Mouse (Mus musculus) forebrain, embryonic 15.5 days (tissue): ENCODE measurements around the gene Hist1h2ap. TPM values are rescaled to one million over a fixed set of nuclear protein-coding genes. Genes with fewer than 3 reads are reported as not detected.
"Not testable (repeated sequence)": the region's sequence is repeated elsewhere in the genome, so short reads cannot be mapped to it uniquely, and the experiment has no call there.

Source experiments
- ATAC-seq: fragments of 200-750 bp; cut with Nextera tagmentation; replicated peaks from 2 replicates; pipeline ENCODE4 v1.8.0; 2017; ENCODE audit warnings: mild to moderate bottlenecking, moderate TSS enrichment, moderate library complexity
- H3K27ac ChIP-seq: fragments of 300-500 bp; sonication (generic); replicated peaks from 2 replicates; pipeline ENCODE4 v1.5.1; 2015; ENCODE audit warnings: mild to moderate bottlenecking, inconsistent platforms
- H3K27me3 ChIP-seq: fragments of 300-500 bp; sonication (generic); 2 replicates; pipeline ENCODE4 v1.6.1; 2015; ENCODE audit warnings: inconsistent platforms
- H3K36me3 ChIP-seq: fragments of 300-500 bp; sonication (generic); 2 replicates; pipeline ENCODE4 v1.6.1; 2015; ENCODE audit warnings: mild to moderate bottlenecking, inconsistent platforms
- H3K4me1 ChIP-seq: fragments of 300-500 bp; sonication (generic); 2 replicates; pipeline ENCODE4 v1.6.1; 2015; ENCODE audit warnings: inconsistent platforms
- H3K4me2 ChIP-seq: fragments of 300-500 bp; sonication (generic); replicated peaks from 2 replicates; pipeline ENCODE4 v1.6.1; 2015; ENCODE audit warnings: mild to moderate bottlenecking, inconsistent platforms
- H3K4me3 ChIP-seq: fragments of 300-500 bp; sonication (generic); 2 replicates; pipeline ENCODE4 v1.5.1; 2015; ENCODE audit warnings: mild to moderate bottlenecking, inconsistent platforms
- H3K9ac ChIP-seq: fragments of 300-500 bp; sonication (generic); replicated peaks from 2 replicates; pipeline ENCODE4 v1.6.1; 2015; ENCODE audit warnings: mild to moderate bottlenecking, inconsistent platforms
- H3K9me3 ChIP-seq: fragments of 300-500 bp; sonication (generic); 2 replicates; pipeline ENCODE4 v1.6.1; 2016; ENCODE audit warnings: inconsistent platforms
- WGBS: fragments of 180-500 bp; shearing (Covaris S2); methylation state at CpG from one replicate; pipeline ENCODE4 v1.1.7; 2015; ENCODE audit warnings: mixed read lengths; 5-methylcytosine and 5-hydroxymethylcytosine counted together
- polyA plus RNA-seq: library from polyadenylated mRNA; unstranded; fragments of >200 nt; fragmentation: Nextera tagmentation; extraction: Ambion mirVana; gene quantifications from 2 replicates; pipeline ENCODE4 v1.2.1, GENCODE M21; 2015

Hist1h2ap gene
- polyA plus RNA-seq, 1 experiment from 2014 or later, result 1,855 TPM

DNA sequence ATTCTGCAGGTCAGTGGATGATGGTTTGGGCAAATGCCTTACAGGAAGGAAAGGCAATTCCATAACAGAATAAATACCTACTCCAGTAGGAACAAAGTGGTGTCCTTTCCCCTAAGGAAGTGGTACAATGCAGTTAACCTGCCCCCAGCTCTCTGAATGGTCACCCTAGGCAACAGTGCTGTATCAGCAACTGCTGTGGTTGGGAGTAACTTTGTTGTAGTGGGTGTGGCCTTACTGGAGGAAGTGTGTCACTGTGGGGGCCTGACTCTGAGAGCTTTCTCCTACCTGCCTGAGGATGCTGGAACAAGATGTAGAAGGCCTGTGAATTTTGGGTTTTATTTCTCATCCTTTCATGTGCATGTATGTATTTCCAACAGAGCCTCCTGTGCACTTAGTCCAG is 13.0 kb upstream of the Hist1h2ap start:
- not testable (repeated sequence) for H3K27ac ChIP-seq, ATAC-seq, H3K9ac ChIP-seq, H3K27me3 ChIP-seq, H3K4me3 ChIP-seq, H3K36me3 ChIP-seq, H3K4me1 ChIP-seq, H3K4me2 ChIP-seq, H3K9me3 ChIP-seq

DNA sequence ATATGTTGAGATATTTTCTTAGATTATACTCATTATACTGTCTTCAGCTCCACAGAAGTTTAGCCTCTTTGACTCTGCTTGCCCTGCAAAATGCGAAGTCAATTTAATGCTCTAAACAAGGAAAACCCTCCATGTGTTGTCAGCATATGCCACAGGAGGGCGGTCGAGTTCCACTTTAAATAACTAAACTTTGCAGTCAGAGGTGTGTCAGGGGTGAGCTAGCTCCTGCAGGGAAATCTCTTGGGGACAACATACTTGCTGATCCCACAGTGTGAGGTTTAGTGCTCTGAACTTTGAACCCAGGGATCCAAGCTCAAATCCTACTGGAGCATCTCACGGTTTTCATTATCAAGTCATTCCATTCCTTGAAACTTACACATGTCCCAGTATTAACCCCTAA is 7.2 kb upstream of the Hist1h2ap start:
- H3K36me3 ChIP-seq, H3K4me2 ChIP-seq, H3K4me1 ChIP-seq, H3K9me3 ChIP-seq, H3K9ac ChIP-seq, H3K27me3 ChIP-seq, H3K4me3 ChIP-seq, H3K27ac ChIP-seq: not testable (repeated sequence)
- ATAC-seq, result peak; percentile 78
- no CpG with 5 or more reads among the region's 4 CpGs for WGBS

- H3K27ac ChIP-seq, H3K9me3 ChIP-seq, H3K27me3 ChIP-seq, H3K36me3 ChIP-seq, H3K9ac ChIP-seq, H3K4me1 ChIP-seq: not testable (repeated sequence)
- ATAC-seq, result peak; percentile 87
- Histone ChIP-seq H3K4me2 (peak within 1 kb of the TSS; percentile 39), H3K4me3 (peak within 1 kb of the TSS; percentile 27)
- WGBS, result under 1% methylated on average over 30 of the region's 58 CpGs
Observed at GRCm38 (mm10) chr13:21831418-21832394, 1.6 kb downstream of the Hist1h2ap start, which contains the start of gene Hist1h4n. Hist1h4n (minus strand) TSS chr13:21832196.

- no peak overlapping the region for H3K4me2 ChIP-seq
- H3K9ac ChIP-seq, result no peak overlapping the region
- no peak for ATAC-seq
- H3K4me1 ChIP-seq, result no peaks in the 10 kb centered on the region
- WGBS, result 83% methylated on average over 10 of the region's 10 CpGs
- H3K36me3 ChIP-seq, result no peaks in the 10 kb centered on the region
- H3K9me3 ChIP-seq, result no peaks in the 10 kb centered on the region
- no peak overlapping the region for H3K27ac ChIP-seq
- no peaks in the 10 kb centered on the region for H3K27me3 ChIP-seq
- no peak overlapping the region for H3K4me3 ChIP-seq
Observed at GRCm38 (mm10) chr13:21830344-21830743, 3.0 kb downstream of the Hist1h2ap start.

- Histone ChIP-seq H3K9ac (no peak overlapping the region), H3K27ac (no peak overlapping the region), H3K9me3 (no peaks in the 10 kb centered on the region), H3K4me1 (no peaks in the 10 kb centered on the region), H3K4me2 (no peak overlapping the region), H3K4me3 (no peak overlapping the region), H3K36me3 (no peaks in the 10 kb centered on the region), H3K27me3 (no peaks in the 10 kb centered on the region)
- ATAC-seq, result no peak
- WGBS, result 80% methylated on average over 3 of the region's 3 CpGs
Observed at GRCm38 (mm10) chr13:21828511-21828910, 4.8 kb downstream of the Hist1h2ap start.

- 55% methylated on average over 7 of the region's 16 CpGs for WGBS
- H3K4me2 ChIP-seq, H3K4me1 ChIP-seq, H3K9ac ChIP-seq, H3K36me3 ChIP-seq, H3K9me3 ChIP-seq, ATAC-seq, H3K4me3 ChIP-seq, H3K27ac ChIP-seq, H3K27me3 ChIP-seq: not testable (repeated sequence)
Observed at GRCm38 (mm10) chr13:21820082-21820890, 13.0 kb downstream of the Hist1h2ap start.

- not testable (repeated sequence) for H3K9ac ChIP-seq, H3K36me3 ChIP-seq, H3K27me3 ChIP-seq, H3K4me1 ChIP-seq, H3K9me3 ChIP-seq
- WGBS, result under 1% methylated on average over 14 of the region's 14 CpGs
- peak; percentile 35 for ATAC-seq
- Histone ChIP-seq H3K27ac (0 out of 2 replicates have a peak overlapping the region, but pooled peaks have one; percentile 34), H3K4me2 (peak overlapping the region; percentile 42), H3K4me3 (peak overlapping the region; percentile 27)
Observed at GRCm38 (mm10) chr13:21812092-21812491, 21.2 kb downstream of the Hist1h2ap start.

GRCm38 (mm10) chr13:21811539-21811938 is 21.8 kb downstream of the Hist1h2ap start, which contains the start of gene Hist1h4m:
Hist1h4m (plus strand) TSS chr13:21811746.
- Histone ChIP-seq H3K4me3 (peak within 1 kb of the TSS; percentile 27), H3K27ac (0 out of 2 replicates have a peak within 1 kb of the TSS, but pooled peaks have one; percentile 34), H3K4me2 (peak within 1 kb of the TSS; percentile 42)
- H3K36me3 ChIP-seq, H3K4me1 ChIP-seq, H3K27me3 ChIP-seq, H3K9ac ChIP-seq, H3K9me3 ChIP-seq: not testable (repeated sequence)
- no CpG with 5 or more reads among the region's 24 CpGs for WGBS
- ATAC-seq, result peak; percentile 53

GRCm38 (mm10) chr13:21811074-21811473 is 22.2 kb downstream of the Hist1h2ap start:
- H3K9me3 ChIP-seq, H3K9ac ChIP-seq, H3K4me2 ChIP-seq, H3K4me1 ChIP-seq, H3K4me3 ChIP-seq, H3K27ac ChIP-seq, H3K27me3 ChIP-seq, H3K36me3 ChIP-seq: not testable (repeated sequence)
- ATAC-seq, result peak; percentile 32
- WGBS, result no CpG with 5 or more reads among the region's 8 CpGs

DNA sequence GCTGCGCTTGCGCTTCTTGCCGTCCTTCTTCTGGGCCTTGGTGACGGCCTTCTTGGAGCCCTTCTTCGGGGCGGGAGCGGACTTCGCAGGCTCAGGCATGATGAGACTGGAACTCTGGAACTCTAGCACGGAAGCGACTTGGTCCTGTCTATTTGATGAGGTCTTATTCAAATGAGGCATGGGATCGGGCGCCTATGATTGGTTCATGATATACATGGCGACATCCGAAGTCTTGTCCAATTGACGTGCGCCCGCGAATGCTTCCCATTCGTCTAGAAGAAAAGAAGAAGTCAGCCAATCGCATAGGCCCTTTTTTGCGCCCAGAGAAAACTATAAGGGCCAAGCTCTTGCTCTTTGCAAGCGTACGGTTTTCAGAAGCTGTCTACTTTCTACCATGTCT is 23.2 kb downstream of the Hist1h2ap start, which contains the start of the genes Hist1h2bq and Hist1h2ao:
TSS of gene Hist1h2bq (minus strand) at position 125 of the 400 bp plus-strand sequence.
TSS of gene Hist1h2ao (plus strand) at position 393 of the 400 bp plus-strand sequence.
- H3K36me3 ChIP-seq, H3K27me3 ChIP-seq, H3K27ac ChIP-seq, H3K4me1 ChIP-seq, H3K9me3 ChIP-seq, H3K4me3 ChIP-seq, H3K4me2 ChIP-seq, H3K9ac ChIP-seq: not testable (repeated sequence)
- WGBS, result no CpG with 5 or more reads among the region's 23 CpGs
- ATAC-seq, result peak; percentile 98

DNA sequence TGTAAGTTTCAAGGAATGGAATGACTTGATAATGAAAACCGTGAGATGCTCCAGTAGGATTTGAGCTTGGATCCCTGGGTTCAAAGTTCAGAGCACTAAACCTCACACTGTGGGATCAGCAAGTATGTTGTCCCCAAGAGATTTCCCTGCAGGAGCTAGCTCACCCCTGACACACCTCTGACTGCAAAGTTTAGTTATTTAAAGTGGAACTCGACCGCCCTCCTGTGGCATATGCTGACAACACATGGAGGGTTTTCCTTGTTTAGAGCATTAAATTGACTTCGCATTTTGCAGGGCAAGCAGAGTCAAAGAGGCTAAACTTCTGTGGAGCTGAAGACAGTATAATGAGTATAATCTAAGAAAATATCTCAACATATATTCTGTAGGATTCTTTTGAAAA is 30.2 kb downstream of the Hist1h2ap start:
- H3K4me1 ChIP-seq, H3K27ac ChIP-seq, H3K9ac ChIP-seq, H3K27me3 ChIP-seq, H3K4me3 ChIP-seq, H3K36me3 ChIP-seq, H3K4me2 ChIP-seq, H3K9me3 ChIP-seq: not testable (repeated sequence)
- peak; percentile 74 for ATAC-seq
- no CpG with 5 or more reads among the region's 4 CpGs for WGBS

DNA sequence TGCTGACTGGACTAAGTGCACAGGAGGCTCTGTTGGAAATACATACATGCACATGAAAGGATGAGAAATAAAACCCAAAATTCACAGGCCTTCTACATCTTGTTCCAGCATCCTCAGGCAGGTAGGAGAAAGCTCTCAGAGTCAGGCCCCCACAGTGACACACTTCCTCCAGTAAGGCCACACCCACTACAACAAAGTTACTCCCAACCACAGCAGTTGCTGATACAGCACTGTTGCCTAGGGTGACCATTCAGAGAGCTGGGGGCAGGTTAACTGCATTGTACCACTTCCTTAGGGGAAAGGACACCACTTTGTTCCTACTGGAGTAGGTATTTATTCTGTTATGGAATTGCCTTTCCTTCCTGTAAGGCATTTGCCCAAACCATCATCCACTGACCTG is 36.1 kb downstream of the Hist1h2ap start:
- ATAC-seq, H3K27ac ChIP-seq, H3K27me3 ChIP-seq, H3K9me3 ChIP-seq, H3K9ac ChIP-seq, H3K4me3 ChIP-seq, H3K4me1 ChIP-seq, H3K4me2 ChIP-seq, H3K36me3 ChIP-seq: not testable (repeated sequence)
